Mouse (Mus musculus): ENCODE data around the gene 9030612E09Rik.

The 9030612E09Rik gene

DNA sequence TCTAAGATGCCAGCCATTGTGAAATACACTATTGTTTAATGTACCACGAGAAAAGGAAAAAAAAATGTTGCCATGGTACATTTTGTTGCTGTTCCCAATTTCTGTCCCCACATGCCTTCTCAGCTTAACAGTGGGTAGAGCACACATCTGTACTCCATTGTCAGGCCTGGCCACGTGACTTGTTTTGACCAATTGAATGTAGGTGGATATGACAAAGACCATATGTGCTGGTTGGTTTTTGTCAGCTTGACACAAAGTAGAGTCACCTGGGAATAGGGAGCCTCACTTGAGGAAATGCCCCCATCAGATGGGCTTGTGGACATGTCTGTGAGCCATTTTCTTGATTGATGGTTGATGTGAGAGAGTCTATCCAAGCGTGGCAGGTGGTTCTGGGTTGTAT, 29.4 kb downstream of the 9030612E09Rik start:
- no peak for DNase-seq (ENCODE audit: low spot score)

DNA sequence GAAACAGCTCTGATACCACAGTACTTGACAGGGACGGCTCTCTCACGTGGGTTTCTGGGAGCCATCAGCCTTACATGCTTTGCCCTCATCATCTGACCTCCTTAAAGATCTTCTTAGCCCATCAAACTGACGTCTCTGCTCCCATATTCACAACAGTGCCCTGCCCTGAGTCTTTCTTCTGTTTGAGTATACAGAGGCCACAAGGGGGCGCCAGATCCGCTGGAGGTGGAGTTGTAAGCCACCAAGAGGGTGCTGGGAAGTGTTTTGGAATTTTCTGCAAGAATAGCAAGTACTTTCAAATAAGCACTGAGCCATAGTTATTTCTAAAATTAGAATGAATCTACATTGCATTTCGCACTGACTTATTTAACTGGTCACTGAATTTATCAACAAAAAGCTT, 37.4 kb downstream of the 9030612E09Rik start:
- DNase-seq (ENCODE audit: low spot score): no peak

DNA sequence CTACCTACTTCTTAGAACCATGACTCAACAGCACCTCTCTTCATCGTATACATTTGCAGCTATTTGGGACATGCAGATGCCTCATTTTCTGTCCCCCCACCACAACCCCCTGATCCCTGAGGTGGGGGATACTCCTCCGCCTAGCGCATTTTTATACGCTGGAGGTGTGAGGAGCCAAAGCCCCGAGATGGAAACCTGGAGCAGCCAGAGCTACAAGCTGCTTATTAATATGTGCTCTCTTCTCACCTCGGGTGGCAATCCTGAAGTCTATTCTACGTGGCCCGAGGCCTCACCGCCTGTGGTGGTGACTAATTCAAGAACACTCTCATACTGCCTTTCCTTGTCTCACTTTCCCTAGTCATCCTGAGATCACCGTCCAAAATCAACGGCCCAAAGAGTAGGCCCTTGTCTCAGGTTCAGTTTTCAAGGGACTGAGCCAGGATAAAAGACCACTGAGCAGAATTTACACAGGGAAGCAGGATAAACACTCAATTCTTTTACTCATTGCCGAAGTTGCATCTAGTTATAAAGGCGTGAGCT, 42.9 kb downstream of the 9030612E09Rik start:
- no peak for DNase-seq (ENCODE audit: low spot score)

DNA sequence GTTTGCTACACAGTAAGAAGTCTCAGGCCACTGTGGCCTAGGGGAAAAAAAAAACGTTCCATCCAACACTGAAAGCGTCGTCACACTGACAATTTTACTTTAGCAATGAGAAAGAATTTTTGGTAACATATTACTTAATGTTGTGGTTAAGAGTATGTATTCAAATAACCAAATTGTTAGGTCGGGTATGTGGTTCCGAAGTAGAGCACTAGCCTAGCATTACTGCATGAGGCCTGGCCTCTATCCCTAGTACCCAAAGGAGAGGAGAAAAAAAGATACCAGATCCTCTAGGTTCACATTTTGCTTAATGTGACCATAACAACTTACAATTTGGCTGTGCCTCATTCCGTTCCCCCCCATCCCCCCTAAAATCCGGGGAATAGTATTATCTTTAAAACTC, 46.0 kb downstream of the 9030612E09Rik start:
- no peak for DNase-seq (ENCODE audit: low spot score)

DNA sequence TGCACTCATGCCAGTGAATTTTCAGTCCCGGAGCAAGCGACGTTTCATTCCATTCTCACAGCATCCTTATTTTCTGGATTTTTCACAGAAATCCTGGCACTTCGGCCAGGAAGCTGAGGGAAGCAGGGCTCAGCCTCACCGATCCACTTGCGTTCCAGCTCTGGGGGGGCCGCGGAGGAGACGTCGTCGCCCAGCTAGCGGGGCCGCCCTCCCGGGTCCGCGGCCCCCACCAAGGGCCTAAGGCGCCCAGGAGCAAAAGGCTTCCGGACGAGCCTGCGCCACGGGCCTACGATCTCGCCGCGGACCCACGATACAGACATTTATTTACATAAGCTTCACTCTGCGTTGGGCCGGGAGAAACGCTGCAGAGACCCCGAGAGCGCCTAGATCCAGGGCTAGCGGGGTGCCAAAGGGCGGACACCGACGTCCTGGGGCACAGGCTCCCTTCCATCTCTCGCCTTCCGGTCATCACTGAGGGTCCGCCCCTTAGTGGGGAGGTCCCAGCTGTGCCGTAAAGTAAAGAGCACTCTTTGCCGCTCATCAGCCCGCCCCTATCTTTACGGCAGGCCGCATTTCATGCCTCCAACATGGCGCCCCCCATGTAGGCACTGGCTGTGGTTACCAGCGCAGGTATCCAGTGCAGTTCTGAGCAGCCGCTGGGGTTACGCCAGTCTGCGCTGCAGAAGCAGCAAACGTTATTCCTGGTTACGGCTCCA, 46.6 kb downstream of the 9030612E09Rik start, which contains the start of gene Pdss2:
TSS of gene Pdss2 (plus strand) at position 577 of the 716 bp plus-strand sequence.
- peak; percentile 93 for DNase-seq (ENCODE audit: low spot score)

DNA sequence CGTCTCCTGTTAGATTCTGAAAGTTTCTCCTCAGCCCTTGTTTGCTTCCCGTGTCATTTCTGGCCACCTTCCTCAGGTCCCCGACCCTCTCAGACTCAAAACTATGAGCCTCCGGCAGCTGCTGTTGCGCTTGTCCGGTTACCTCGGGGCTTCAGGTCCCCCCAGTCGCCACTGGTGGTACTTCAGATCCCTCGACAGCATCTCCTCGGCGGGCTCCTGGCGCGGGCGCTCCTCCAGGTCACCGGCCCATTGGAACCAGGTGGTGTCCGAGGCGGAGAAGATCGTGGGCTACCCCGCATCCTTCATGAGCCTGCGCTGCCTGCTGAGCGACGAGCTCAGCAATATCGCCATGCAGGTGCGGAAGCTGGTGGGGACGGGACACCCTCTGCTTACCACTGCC, 47.2 kb downstream of the 9030612E09Rik start:
- DNase-seq (ENCODE audit: low spot score): peak; percentile 4

DNA sequence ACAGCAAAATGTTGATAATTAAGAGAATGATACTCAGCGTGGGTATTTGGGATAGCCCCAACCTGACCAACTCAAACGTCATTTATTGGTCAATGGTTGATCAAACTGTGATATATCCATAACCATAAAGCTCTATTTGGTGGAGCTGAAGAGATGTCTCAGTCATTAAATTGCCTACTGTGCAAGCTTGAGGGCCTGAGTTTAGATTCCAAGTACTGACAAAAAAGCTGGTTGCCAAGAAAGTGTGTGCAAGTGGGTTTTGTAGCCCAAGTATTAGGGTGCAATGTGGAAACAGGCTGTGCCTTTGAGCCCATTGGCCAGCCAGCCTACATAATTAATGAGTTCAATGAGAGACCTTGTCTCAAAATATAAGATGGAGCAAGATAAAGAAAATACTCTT, 48.9 kb downstream of the 9030612E09Rik start:
- DNase-seq (ENCODE audit: low spot score): no peak

Data from ovary, adult 18-20 months (tissue).